Mouse (Mus musculus): ENCODE measurements around the gene 1700122O11Rik.

- TF ChIP-seq POLR2A (IDR thresholded peaks at IDR 0.05; ENCODE audit: insufficient read depth, low read length) (no peak), CTCF (IDR thresholded peaks at IDR 0.05; ENCODE audit: low read depth, low read length) (no peak), EP300 (IDR thresholded peaks at IDR 0.05; ENCODE audit: insufficient read depth, low read depth, low read length) (no peak)
Measured at GRCm38 (mm10) chr17:48065081-48065501, 27.0 kb upstream of the 1700122O11Rik start.
